Mouse (Mus musculus): ENCODE measurements around the gene Wdr43. TPM values are rescaled to one million over a fixed set of nuclear protein-coding genes. Genes with fewer than 3 reads are reported as not detected.

Gene Wdr43
- total and polyA plus RNA-seq, 3 experiments = 157 to 355 (median 252) TPM

DNA sequence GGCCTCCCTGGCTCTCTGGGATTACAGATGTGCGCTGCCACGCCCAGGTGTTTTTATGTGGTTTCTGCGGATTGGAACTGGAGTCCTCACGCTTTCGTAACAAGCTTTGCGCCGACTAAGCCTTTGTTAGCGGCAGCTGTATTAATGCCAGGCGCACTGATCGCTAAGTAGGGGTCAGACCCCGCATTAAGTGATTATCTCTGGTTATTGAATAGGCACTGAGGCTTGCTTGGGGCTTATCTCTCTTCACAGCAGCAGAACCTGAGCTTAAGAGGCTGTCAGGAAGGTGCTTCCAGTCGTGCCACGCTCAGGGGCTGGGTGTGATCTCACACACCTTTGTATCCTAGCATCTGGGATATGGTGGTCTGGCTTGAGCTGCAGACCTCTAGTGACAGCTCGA lies 66.0 kb downstream of the Wdr43 start:
- H3K79me2 ChIP-seq (replicated peaks; ENCODE audit: control insufficient read depth, extremely low read depth, insufficient read depth, poor library complexity, severe bottlenecking) = no peaks in the 10 kb centered on the region
- no peaks in the 10 kb centered on the region for H3K9me3 ChIP-seq (replicated peaks; ENCODE audit: low read length)
- no peak overlapping the region for H3K27ac ChIP-seq (ENCODE audit: insufficient read depth, low read depth)
- H3K4me2 ChIP-seq (ENCODE audit: insufficient read depth, low read depth, poor library complexity, severe bottlenecking) = no peak overlapping the region
- H3K27me3 ChIP-seq (replicated peaks) = no peaks in the 10 kb centered on the region
- TF ChIP-seq MAX (IDR thresholded peaks at IDR 0.05; ENCODE audit: low read length) (no peak), EP300 (IDR thresholded peaks at IDR 0.05; ENCODE audit: low read length) (no peak), MAFK (IDR thresholded peaks at IDR 0.05; ENCODE audit: insufficient replicate concordance, low read length) (no peak), PAX5 (IDR thresholded peaks at IDR 0.05; ENCODE audit: low read length) (no peak), IRF4 (IDR thresholded peaks at IDR 0.05; ENCODE audit: low read depth, low read length) (no peak), ZC3H11A (IDR thresholded peaks at IDR 0.05; ENCODE audit: low read depth, low read length) (no peak), GABPA (IDR thresholded peaks at IDR 0.05; ENCODE audit: insufficient replicate concordance, low read depth, low read length) (no peak), RCOR1 (conservative IDR thresholded peaks at IDR 0.05; ENCODE audit: low read depth, low read length) (no peak), UBTF (IDR thresholded peaks at IDR 0.05; ENCODE audit: low read depth, low read length) (no peak)
- in situ Hi-C loops (cut with MboI; ENCODE audit: low pct_ligation_motif_present, low pct_unique_long_range_greater_than_20kb, low sequenced_read_pairs) = no loop called here
- no peak overlapping the region for H3K9ac ChIP-seq (ENCODE audit: insufficient read depth, low read depth)
- no peak for DNase-seq (ENCODE audit: extremely low read depth)
- dilution Hi-C loops (cut with MboI; ENCODE audit: extremely low pct_ligation_motif_present, extremely low pct_unique_long_range_greater_than_20kb, low sequenced_read_pairs) = no loop called here
- no peaks in the 10 kb centered on the region for H3K36me3 ChIP-seq (replicated peaks in 1 of 2; ENCODE audit: control insufficient read depth in 1 of 2, insufficient read depth in 1 of 2, low read length in 1 of 2)
- peaks cover 25 to 75% of the 10 kb centered on the region in 2 experiments for H3K4me1 ChIP-seq (ENCODE audit: control insufficient read depth in 1 of 2, insufficient read depth in 2 of 2)
- no peak overlapping the region for H3K4me3 ChIP-seq (replicated peaks in 1 of 3; ENCODE audit: low read depth in 2 of 3, low read length in 2 of 3, poor library complexity in 1 of 3)

DNA sequence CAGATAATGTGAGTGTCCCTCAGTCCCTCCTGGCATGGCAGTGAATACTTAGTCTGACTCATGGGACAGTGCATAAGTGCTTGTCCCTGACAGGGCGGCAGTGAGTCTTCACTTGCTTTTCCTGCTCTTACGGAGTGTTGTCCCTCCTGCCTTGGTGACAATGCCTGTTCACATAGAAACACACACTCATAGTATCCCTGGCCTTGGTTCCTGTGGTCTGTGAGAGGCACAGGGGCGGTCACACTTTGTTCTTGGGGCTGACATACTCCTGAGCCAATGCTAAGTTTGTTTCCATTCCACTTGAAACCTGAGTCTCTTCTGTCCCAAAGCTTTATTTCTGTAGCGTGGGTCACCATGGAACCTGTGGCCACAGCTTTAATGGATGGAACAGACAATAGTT lies 66.7 kb downstream of the Wdr43 start:
- in situ Hi-C loops (cut with MboI; ENCODE audit: low pct_ligation_motif_present, low pct_unique_long_range_greater_than_20kb, low sequenced_read_pairs) (no loop called here), dilution Hi-C loops (cut with MboI; ENCODE audit: extremely low pct_ligation_motif_present, extremely low pct_unique_long_range_greater_than_20kb, low sequenced_read_pairs) (no loop called here)

More for the DNA sequence above, 66.7 kb downstream of the Wdr43 start:
- no peak overlapping the region for H3K27ac ChIP-seq (ENCODE audit: insufficient read depth, low read depth)
- H3K4me3 ChIP-seq (replicated peaks in 1 of 3; ENCODE audit: low read depth in 2 of 3, low read length in 2 of 3, poor library complexity in 1 of 3) = no peak overlapping the region
- no peak overlapping the region for H3K9ac ChIP-seq (ENCODE audit: insufficient read depth, low read depth)
- no peak for TF ChIP-seq ZC3H11A (IDR thresholded peaks at IDR 0.05; ENCODE audit: low read depth, low read length)
- no peak for TF ChIP-seq ZMIZ1 (IDR thresholded peaks at IDR 0.05; ENCODE audit: low read depth, low read length)
- no peak for TF ChIP-seq HCFC1 (IDR thresholded peaks at IDR 0.05; ENCODE audit: low read depth, low read length)
- no peak for TF ChIP-seq CHD1 (IDR thresholded peaks at IDR 0.05; ENCODE audit: low read depth, low read length)
- no peak for TF ChIP-seq ZNF384 (IDR thresholded peaks at IDR 0.05; ENCODE audit: low read depth, low read length)
- TF ChIP-seq POLR2A (IDR thresholded peaks at IDR 0.05; ENCODE audit: low read depth, low read length) = no peak
- no peak for TF ChIP-seq SIN3A (IDR thresholded peaks at IDR 0.05; ENCODE audit: low read length)
- no peak for TF ChIP-seq MAZ (IDR thresholded peaks at IDR 0.05; ENCODE audit: low read depth, low read length)
- no peak for TF ChIP-seq MAX (IDR thresholded peaks at IDR 0.05; ENCODE audit: low read length)
- TF ChIP-seq NRF1 (IDR thresholded peaks at IDR 0.05; ENCODE audit: low read depth, low read length) = no peak
- TF ChIP-seq E2F4 (IDR thresholded peaks at IDR 0.05; ENCODE audit: insufficient replicate concordance, low read depth, low read length) = no peak
- no peak for TF ChIP-seq MYC (IDR thresholded peaks at IDR 0.05; ENCODE audit: low read depth, low read length)
- no peak for TF ChIP-seq BHLHE40 (IDR thresholded peaks at IDR 0.05; ENCODE audit: low read depth, low read length)
- no peak for TF ChIP-seq JUND (conservative IDR thresholded peaks at IDR 0.05; ENCODE audit: low read depth, low read length)
- TF ChIP-seq POLR2AphosphoS2 (IDR thresholded peaks at IDR 0.05; ENCODE audit: low read depth, low read length) = no peak
- TF ChIP-seq CHD2 (IDR thresholded peaks at IDR 0.05; ENCODE audit: low read length) = no peak
- no peak for TF ChIP-seq IRF4 (IDR thresholded peaks at IDR 0.05; ENCODE audit: low read depth, low read length)
- no peak for TF ChIP-seq GABPA (IDR thresholded peaks at IDR 0.05; ENCODE audit: insufficient replicate concordance, low read depth, low read length)
- TF ChIP-seq PAX5 (IDR thresholded peaks at IDR 0.05; ENCODE audit: low read length) = no peak
- no peak for TF ChIP-seq CTCF (conservative IDR thresholded peaks at IDR 0.05 in 1 of 2, IDR thresholded peaks at IDR 0.05 in 1 of 2; ENCODE audit: low read depth in 2 of 2, low read length in 2 of 2)
- H3K9me3 ChIP-seq (replicated peaks; ENCODE audit: low read length) = no peaks in the 10 kb centered on the region
- H3K36me3 ChIP-seq (replicated peaks in 1 of 2; ENCODE audit: control insufficient read depth in 1 of 2, insufficient read depth in 1 of 2, low read length in 1 of 2) = no peaks in the 10 kb centered on the region
- no peaks in the 10 kb centered on the region for H3K27me3 ChIP-seq (replicated peaks)
- H3K4me2 ChIP-seq (ENCODE audit: insufficient read depth, low read depth, poor library complexity, severe bottlenecking) = no peak overlapping the region
- peaks cover 25 to 80% of the 10 kb centered on the region in 2 experiments for H3K4me1 ChIP-seq (ENCODE audit: control insufficient read depth in 1 of 2, insufficient read depth in 2 of 2)
- no peaks in the 10 kb centered on the region for H3K79me2 ChIP-seq (replicated peaks; ENCODE audit: control insufficient read depth, extremely low read depth, insufficient read depth, poor library complexity, severe bottlenecking)
- no peak for DNase-seq (ENCODE audit: extremely low read depth)
